Mouse (Mus musculus): Measurements from ENCODE around the gene Stat5b. TPM values are rescaled to one million over a fixed set of nuclear protein-coding genes. Genes with fewer than 3 reads are reported as not detected.

The Stat5b gene
- polyA plus RNA-seq, 1 experiment from 2014 or later, result 11.9 TPM

- no peaks in the 10 kb centered on the region for H3K36me3 ChIP-seq (ENCODE audit: control insufficient read depth, insufficient read depth)
- no peak overlapping the region for H3K4me2 ChIP-seq (ENCODE audit: low read length)
- no peak overlapping the region for H3K27ac ChIP-seq (ENCODE audit: low read length)
- no peaks in the 10 kb centered on the region for H3K4me1 ChIP-seq (replicated peaks; ENCODE audit: control insufficient read depth, insufficient read depth, low read length)
- ATAC-seq, result no peak
- H3K9ac ChIP-seq (replicated peaks; ENCODE audit: low read depth, low read length), result no peak overlapping the region
- WGBS, result 83% methylated on average over 9 of the region's 9 CpGs
- H3K4me3 ChIP-seq (replicated peaks; ENCODE audit: low read length), result no peak overlapping the region
- H3K27me3 ChIP-seq (replicated peaks; ENCODE audit: control insufficient read depth, insufficient read depth, low read length), result no peaks in the 10 kb centered on the region
- peaks cover 2% of the 10 kb centered on the region; the same call in 1 of the 2 replicates for H3K9me3 ChIP-seq (ENCODE audit: control insufficient read depth, low read length)
Observed at GRCm38 (mm10) chr11:100836923-100837702, 13.4 kb downstream of the Stat5b start.

GRCm38 (mm10) chr11:100833466-100833865 is 17.1 kb downstream of the Stat5b start:
- 68% methylated on average over 7 of the region's 7 CpGs for WGBS
- ATAC-seq, result no peak
- H3K27ac ChIP-seq (ENCODE audit: low read length), result no peak overlapping the region

GRCm38 (mm10) chr11:100831396-100831795 is 19.1 kb downstream of the Stat5b start:
- no peak overlapping the region for H3K9ac ChIP-seq (replicated peaks; ENCODE audit: low read depth, low read length)
- H3K27ac ChIP-seq (ENCODE audit: low read length), result no peak overlapping the region
- H3K27me3 ChIP-seq (replicated peaks; ENCODE audit: control insufficient read depth, insufficient read depth, low read length), result no peaks in the 10 kb centered on the region; the same call in 1 of the 2 replicates
- H3K9me3 ChIP-seq (ENCODE audit: control insufficient read depth, low read length), result no peaks in the 10 kb centered on the region
- no peak overlapping the region for H3K4me3 ChIP-seq (replicated peaks; ENCODE audit: low read length)
- 82% methylated on average over 10 of the region's 10 CpGs for WGBS
- no peak overlapping the region for H3K4me2 ChIP-seq (ENCODE audit: low read length)
- no peaks in the 10 kb centered on the region for H3K36me3 ChIP-seq (ENCODE audit: control insufficient read depth, insufficient read depth)
- H3K4me1 ChIP-seq (replicated peaks; ENCODE audit: control insufficient read depth, insufficient read depth, low read length), result peaks cover 12% of the 10 kb centered on the region
- ATAC-seq, result no peak

More at GRCm38 (mm10) chr11:100833466-100833865, 17.1 kb downstream of the Stat5b start:
- H3K4me3 ChIP-seq (replicated peaks; ENCODE audit: low read length), result no peak overlapping the region
- H3K27me3 ChIP-seq (replicated peaks; ENCODE audit: control insufficient read depth, insufficient read depth, low read length), result no peaks in the 10 kb centered on the region; the same call in 1 of the 2 replicates
- no peaks in the 10 kb centered on the region for H3K36me3 ChIP-seq (ENCODE audit: control insufficient read depth, insufficient read depth)
- H3K9ac ChIP-seq (replicated peaks; ENCODE audit: low read depth, low read length), result no peak overlapping the region
- H3K4me2 ChIP-seq (ENCODE audit: low read length), result no peak overlapping the region
- peaks cover 4% of the 10 kb centered on the region; the same call in 1 of the 2 replicates for H3K4me1 ChIP-seq (replicated peaks; ENCODE audit: control insufficient read depth, insufficient read depth, low read length)
- peaks cover 2% of the 10 kb centered on the region; the same call in 1 of the 2 replicates for H3K9me3 ChIP-seq (ENCODE audit: control insufficient read depth, low read length)

GRCm38 (mm10) chr11:100829691-100830090 is 20.8 kb downstream of the Stat5b start:
- WGBS, result 67% methylated on average over 12 of the region's 12 CpGs

GRCm38 (mm10) chr11:100828676-100829151 is 21.8 kb downstream of the Stat5b start:
- H3K4me2 ChIP-seq (ENCODE audit: low read length), result no peak overlapping the region
- H3K4me3 ChIP-seq (replicated peaks; ENCODE audit: low read length), result no peak overlapping the region
- peaks cover 20% of the 10 kb centered on the region for H3K4me1 ChIP-seq (replicated peaks; ENCODE audit: control insufficient read depth, insufficient read depth, low read length)
- WGBS, result 44% methylated on average over 10 of the region's 10 CpGs
- H3K9ac ChIP-seq (replicated peaks; ENCODE audit: low read depth, low read length), result no peak overlapping the region
- H3K27me3 ChIP-seq (replicated peaks; ENCODE audit: control insufficient read depth, insufficient read depth, low read length), result peaks cover 3% of the 10 kb centered on the region
- no peak for ATAC-seq
- H3K36me3 ChIP-seq (ENCODE audit: control insufficient read depth, insufficient read depth), result no peaks in the 10 kb centered on the region
- no peaks in the 10 kb centered on the region for H3K9me3 ChIP-seq (ENCODE audit: control insufficient read depth, low read length)
- no peak overlapping the region for H3K27ac ChIP-seq (ENCODE audit: low read length)

More at GRCm38 (mm10) chr11:100829691-100830090, 20.8 kb downstream of the Stat5b start:
- Histone ChIP-seq H3K4me3 (replicated peaks; ENCODE audit: low read length) (no peak overlapping the region), H3K27me3 (replicated peaks; ENCODE audit: control insufficient read depth, insufficient read depth, low read length) (peaks cover under 1% of the 10 kb centered on the region; the same call in 1 of the 2 replicates), H3K9ac (replicated peaks; ENCODE audit: low read depth, low read length) (no peak overlapping the region), H3K27ac (ENCODE audit: low read length) (no peak overlapping the region), H3K4me1 (replicated peaks; ENCODE audit: control insufficient read depth, insufficient read depth, low read length) (peaks cover 20% of the 10 kb centered on the region), H3K36me3 (ENCODE audit: control insufficient read depth, insufficient read depth) (no peaks in the 10 kb centered on the region), H3K9me3 (ENCODE audit: control insufficient read depth, low read length) (no peaks in the 10 kb centered on the region), H3K4me2 (ENCODE audit: low read length) (no peak overlapping the region)
- ATAC-seq, result no peak

GRCm38 (mm10) chr11:100826161-100826866 is 24.2 kb downstream of the Stat5b start:
- Histone ChIP-seq H3K4me1 (replicated peaks; ENCODE audit: control insufficient read depth, insufficient read depth, low read length) (peaks cover 20% of the 10 kb centered on the region), H3K9me3 (ENCODE audit: control insufficient read depth, low read length) (no peaks in the 10 kb centered on the region), H3K27me3 (replicated peaks; ENCODE audit: control insufficient read depth, insufficient read depth, low read length) (peaks cover 10% of the 10 kb centered on the region), H3K4me2 (ENCODE audit: low read length) (no peak overlapping the region), H3K4me3 (replicated peaks; ENCODE audit: low read length) (no peak overlapping the region), H3K9ac (replicated peaks; ENCODE audit: low read depth, low read length) (no peak overlapping the region), H3K27ac (ENCODE audit: low read length) (no peak overlapping the region), H3K36me3 (ENCODE audit: control insufficient read depth, insufficient read depth) (no peaks in the 10 kb centered on the region)
- peak; percentile 72 for ATAC-seq
- 44% methylated on average over 13 of the region's 13 CpGs for WGBS

GRCm38 (mm10) chr11:100825451-100825850 is 25.1 kb downstream of the Stat5b start:
- Histone ChIP-seq H3K4me3 (replicated peaks; ENCODE audit: low read length) (no peak overlapping the region), H3K4me2 (ENCODE audit: low read length) (no peak overlapping the region), H3K9me3 (ENCODE audit: control insufficient read depth, low read length) (no peaks in the 10 kb centered on the region), H3K9ac (replicated peaks; ENCODE audit: low read depth, low read length) (no peak overlapping the region), H3K27me3 (replicated peaks; ENCODE audit: control insufficient read depth, insufficient read depth, low read length) (peaks cover 10% of the 10 kb centered on the region), H3K4me1 (replicated peaks; ENCODE audit: control insufficient read depth, insufficient read depth, low read length) (peaks cover 20% of the 10 kb centered on the region), H3K36me3 (ENCODE audit: control insufficient read depth, insufficient read depth) (no peaks in the 10 kb centered on the region), H3K27ac (ENCODE audit: low read length) (no peak overlapping the region)
- no peak for ATAC-seq
- WGBS, result 76% methylated on average over 9 of the region's 9 CpGs

- Histone ChIP-seq H3K27ac (ENCODE audit: low read length) (no peak overlapping the region), H3K9me3 (ENCODE audit: control insufficient read depth, low read length) (no peaks in the 10 kb centered on the region), H3K4me3 (replicated peaks; ENCODE audit: low read length) (no peak overlapping the region), H3K4me1 (replicated peaks; ENCODE audit: control insufficient read depth, insufficient read depth, low read length) (peaks cover 20% of the 10 kb centered on the region), H3K4me2 (ENCODE audit: low read length) (no peak overlapping the region), H3K27me3 (replicated peaks; ENCODE audit: control insufficient read depth, insufficient read depth, low read length) (peaks cover 10% of the 10 kb centered on the region; the same call in 1 of the 2 replicates), H3K9ac (replicated peaks; ENCODE audit: low read depth, low read length) (no peak overlapping the region), H3K36me3 (ENCODE audit: control insufficient read depth, insufficient read depth) (no peaks in the 10 kb centered on the region)
- no peak for ATAC-seq
- WGBS, result 78% methylated on average over 7 of the region's 7 CpGs
Observed at GRCm38 (mm10) chr11:100824496-100824895, 26.0 kb downstream of the Stat5b start.

Data from forebrain, embryonic 16.5 days (tissue).